Mouse (Mus musculus): ENCODE data around the gene Fmo5. TPM values are rescaled to one million over a fixed set of nuclear protein-coding genes. Genes with fewer than 3 reads are reported as not detected.

Gene Fmo5
- polyA plus RNA-seq, 1 experiment from 2014 or later, result 0.57 TPM

DNA sequence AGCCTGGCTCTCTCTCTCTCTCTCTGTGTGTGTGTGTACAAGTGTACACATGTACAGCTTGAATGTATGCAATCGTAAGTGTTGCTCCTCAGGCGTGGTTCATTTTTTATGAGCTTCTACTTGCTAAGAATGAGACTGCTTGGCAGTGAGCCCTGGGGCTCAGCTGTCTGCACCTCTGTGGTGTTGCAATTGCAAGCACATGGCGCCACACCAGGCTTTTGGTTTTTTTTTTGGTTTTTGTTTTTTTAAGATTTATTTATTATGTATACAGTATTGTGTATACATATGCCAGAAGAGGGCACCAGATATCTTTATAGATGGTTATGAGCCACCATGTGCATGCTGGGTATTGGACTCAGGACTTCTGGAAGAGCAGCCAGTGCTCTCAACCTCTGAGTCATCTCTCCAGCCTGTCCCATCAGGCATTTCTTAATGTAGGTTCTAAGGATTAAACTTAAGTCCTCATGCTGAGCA lies 5.7 kb downstream of the Fmo5 start:
- H3K4me1 ChIP-seq (replicated peaks), result peaks cover 3% of the 10 kb centered on the region; the same call in 1 of the 2 replicates
- no peak overlapping the region for H3K4me3 ChIP-seq
- no peaks in the 10 kb centered on the region for H3K27me3 ChIP-seq
- no peak overlapping the region for H3K9ac ChIP-seq
- H3K36me3 ChIP-seq, result no peaks in the 10 kb centered on the region
- no peaks in the 10 kb centered on the region for H3K9me3 ChIP-seq
- ATAC-seq (ENCODE audit: low FRiP score), result no peak
- no peak overlapping the region for H3K27ac ChIP-seq
- WGBS, result 80% methylated on average over 3 of the region's 3 CpGs
- H3K4me2 ChIP-seq, result no peak overlapping the region

DNA sequence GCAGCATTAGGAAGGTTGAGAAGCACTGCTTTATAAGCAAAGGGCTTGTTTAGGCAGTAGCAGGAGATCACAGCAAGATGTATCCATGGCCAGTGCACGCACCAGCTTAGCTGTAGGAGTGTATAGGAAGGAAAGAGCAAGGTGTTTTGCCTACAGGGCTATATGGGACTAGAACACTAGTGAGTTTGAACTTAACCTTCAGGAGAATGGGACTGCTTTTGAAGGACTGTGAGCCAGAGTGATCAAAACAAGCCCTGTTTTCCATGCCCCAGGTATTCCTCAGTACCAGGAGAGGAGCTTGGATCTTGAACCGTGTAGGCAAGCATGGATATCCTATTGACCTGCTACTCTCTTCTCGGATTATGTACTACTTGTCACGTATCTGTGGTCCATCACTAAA lies 12.8 kb downstream of the Fmo5 start:
- peaks cover 3% of the 10 kb centered on the region; the same call in 1 of the 2 replicates for H3K4me1 ChIP-seq (replicated peaks)
- no peak for ATAC-seq (ENCODE audit: low FRiP score)
- H3K9me3 ChIP-seq, result no peaks in the 10 kb centered on the region
- no peaks in the 10 kb centered on the region for H3K27me3 ChIP-seq
- H3K4me3 ChIP-seq, result no peak overlapping the region
- H3K36me3 ChIP-seq, result no peaks in the 10 kb centered on the region
- no peak overlapping the region for H3K27ac ChIP-seq
- H3K9ac ChIP-seq, result no peak overlapping the region
- WGBS, result 93% methylated on average over 4 of the region's 4 CpGs
- no peak overlapping the region for H3K4me2 ChIP-seq

DNA sequence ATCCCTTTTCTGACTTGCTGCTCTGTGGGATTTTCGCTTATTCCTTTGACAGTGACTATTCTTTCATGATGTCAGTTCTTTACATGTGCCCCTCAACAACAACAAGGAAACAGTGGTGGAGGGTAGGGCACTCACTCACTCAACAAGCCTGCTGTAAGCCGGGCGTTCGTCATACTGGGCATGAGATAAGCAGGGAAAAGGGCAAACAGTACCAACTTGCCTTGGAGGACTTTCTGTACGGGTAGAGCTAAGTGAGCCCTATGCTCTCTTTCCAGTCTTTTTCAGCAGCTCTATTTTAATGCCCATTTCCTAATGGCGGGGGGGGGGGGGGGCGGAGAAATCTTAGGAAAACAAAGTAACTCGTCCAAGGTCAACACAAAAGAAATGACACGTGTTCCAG lies 13.4 kb downstream of the Fmo5 start:
- WGBS, result 87% methylated on average over 9 of the region's 9 CpGs
- no peaks in the 10 kb centered on the region for H3K27me3 ChIP-seq
- H3K36me3 ChIP-seq, result no peaks in the 10 kb centered on the region
- no peak overlapping the region for H3K4me3 ChIP-seq
- no peak overlapping the region for H3K27ac ChIP-seq
- no peaks in the 10 kb centered on the region for H3K9me3 ChIP-seq
- H3K4me1 ChIP-seq (replicated peaks), result peaks cover 3% of the 10 kb centered on the region; the same call in 1 of the 2 replicates
- no peak for ATAC-seq (ENCODE audit: low FRiP score)
- no peak overlapping the region for H3K4me2 ChIP-seq
- H3K9ac ChIP-seq, result no peak overlapping the region

DNA sequence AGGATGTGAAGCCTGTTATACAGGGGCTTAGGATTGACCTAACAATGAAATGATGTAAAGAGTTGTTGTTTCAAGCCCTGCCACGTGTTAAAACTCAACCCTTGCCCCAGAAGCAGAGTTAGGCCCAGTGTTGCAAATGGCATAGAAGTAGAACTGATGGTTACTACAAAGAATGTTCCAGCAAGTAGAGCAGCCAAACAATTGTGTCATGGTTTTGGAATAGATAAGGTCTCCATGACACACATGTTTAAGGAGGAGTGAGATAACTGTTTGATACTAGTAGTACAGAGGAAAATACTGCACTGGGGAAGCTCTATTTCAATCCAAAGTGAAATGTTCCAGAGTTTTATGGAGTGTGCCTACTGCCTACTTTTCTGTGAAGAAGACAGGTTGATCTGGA lies 19.9 kb downstream of the Fmo5 start:
- Histone ChIP-seq H3K27ac (no peak overlapping the region), H3K4me3 (no peak overlapping the region), H3K27me3 (no peaks in the 10 kb centered on the region), H3K9me3 (no peaks in the 10 kb centered on the region), H3K4me1 (replicated peaks) (no peaks in the 10 kb centered on the region), H3K4me2 (no peak overlapping the region), H3K36me3 (no peaks in the 10 kb centered on the region), H3K9ac (no peak overlapping the region)
- no peak for ATAC-seq (ENCODE audit: low FRiP score)
- WGBS, result 44% methylated on average over 1 of the region's 1 CpGs

DNA sequence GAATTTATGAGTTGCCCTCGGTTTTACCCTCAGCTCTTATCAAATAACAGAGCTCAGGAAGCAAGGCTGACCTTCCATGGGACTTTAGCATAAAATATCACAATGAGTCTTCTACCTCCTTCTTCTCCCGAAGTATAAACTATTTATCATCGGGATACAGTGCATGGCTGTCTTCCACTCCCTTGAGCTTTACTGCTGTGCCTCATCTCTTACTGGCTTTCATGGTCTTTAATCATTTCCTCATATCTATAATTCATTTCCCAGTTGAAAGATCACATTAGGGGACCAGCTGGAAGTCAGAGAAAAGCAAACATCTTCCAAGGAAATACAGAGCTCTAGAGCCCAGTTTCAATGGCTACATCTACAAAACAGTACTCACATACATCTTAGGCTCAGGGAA lies 20.4 kb downstream of the Fmo5 start:
- H3K4me3 ChIP-seq, result no peak overlapping the region
- H3K4me1 ChIP-seq (replicated peaks), result no peaks in the 10 kb centered on the region
- no peak overlapping the region for H3K27ac ChIP-seq
- no peak overlapping the region for H3K9ac ChIP-seq
- no peak for ATAC-seq (ENCODE audit: low FRiP score)
- H3K36me3 ChIP-seq, result no peaks in the 10 kb centered on the region
- H3K27me3 ChIP-seq, result no peaks in the 10 kb centered on the region
- H3K4me2 ChIP-seq, result no peak overlapping the region
- no peaks in the 10 kb centered on the region for H3K9me3 ChIP-seq
- WGBS, result 85% methylated on average over 3 of the region's 3 CpGs

DNA sequence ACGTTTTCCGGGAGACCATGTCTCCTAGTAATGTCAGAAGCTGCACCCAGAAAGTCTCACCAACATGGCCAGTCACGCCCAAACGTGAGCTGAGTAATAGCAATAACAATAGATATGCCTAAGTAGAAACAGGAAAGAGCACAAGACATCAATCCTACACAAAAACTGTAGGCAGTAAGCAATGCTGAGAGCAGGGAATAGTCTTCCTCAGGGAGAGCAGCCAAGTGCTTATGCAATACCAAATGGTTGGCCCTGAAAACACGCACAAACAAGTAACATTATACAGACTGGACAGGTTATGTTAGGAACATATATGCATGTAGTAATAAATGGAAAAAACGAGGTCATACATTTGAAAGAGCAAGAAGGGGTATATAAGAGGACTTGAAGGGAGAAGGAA lies 20.9 kb downstream of the Fmo5 start:
- Histone ChIP-seq H3K27ac (no peak overlapping the region), H3K4me1 (replicated peaks) (no peaks in the 10 kb centered on the region), H3K4me3 (no peak overlapping the region), H3K27me3 (no peaks in the 10 kb centered on the region), H3K4me2 (no peak overlapping the region), H3K36me3 (no peaks in the 10 kb centered on the region), H3K9ac (no peak overlapping the region), H3K9me3 (no peaks in the 10 kb centered on the region)
- ATAC-seq (ENCODE audit: low FRiP score), result no peak
- 81% methylated on average over 6 of the region's 6 CpGs for WGBS

DNA sequence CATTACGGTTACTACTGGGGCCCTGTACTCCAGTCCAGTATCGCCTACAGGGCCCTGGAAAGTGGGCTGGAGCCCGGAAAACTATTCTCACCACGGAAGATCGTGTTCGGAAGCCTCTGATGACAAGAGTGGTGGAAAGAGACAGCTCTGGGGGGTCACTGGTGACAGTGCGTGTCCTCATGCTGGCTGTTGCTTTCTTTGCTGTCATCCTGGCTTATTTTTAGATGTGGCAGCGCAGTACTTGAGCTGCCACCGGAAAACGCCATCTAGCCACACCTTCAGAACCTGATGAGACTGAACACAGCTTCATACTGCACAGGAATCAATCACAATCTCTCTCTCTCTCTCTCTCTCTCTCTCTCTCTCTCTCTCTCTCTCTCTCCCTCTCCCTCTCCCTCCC lies 23.0 kb downstream of the Fmo5 start:
- Histone ChIP-seq H3K27me3 (no peaks in the 10 kb centered on the region), H3K4me1 (replicated peaks) (no peaks in the 10 kb centered on the region), H3K36me3 (no peaks in the 10 kb centered on the region), H3K4me2 (no peak overlapping the region), H3K9ac (no peak overlapping the region), H3K27ac (no peak overlapping the region), H3K4me3 (no peak overlapping the region), H3K9me3 (no peaks in the 10 kb centered on the region)
- WGBS, result 82% methylated on average over 10 of the region's 10 CpGs
- no peak for ATAC-seq (ENCODE audit: low FRiP score)

DNA sequence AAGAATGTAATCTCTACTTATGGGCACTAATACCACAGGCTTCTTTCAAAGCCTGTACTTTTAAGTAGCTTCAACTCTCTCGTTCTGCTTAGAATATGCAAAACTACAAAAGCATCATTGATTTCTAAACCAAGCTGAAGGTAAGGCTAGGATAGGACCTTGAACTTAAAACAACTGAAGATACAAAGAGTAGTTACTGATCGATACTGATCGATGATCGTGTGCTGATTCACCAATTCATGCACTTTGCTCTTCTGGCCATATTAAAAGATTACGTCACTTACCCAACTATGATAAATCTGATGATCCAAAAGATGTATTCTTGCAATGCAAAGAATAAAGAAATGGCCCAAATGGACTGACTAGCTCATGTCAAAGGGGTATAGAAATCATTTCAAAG lies 25.2 kb downstream of the Fmo5 start:
- no peak overlapping the region for H3K9ac ChIP-seq
- ATAC-seq (ENCODE audit: low FRiP score), result no peak
- H3K27me3 ChIP-seq, result no peaks in the 10 kb centered on the region
- H3K4me3 ChIP-seq, result no peak overlapping the region
- H3K27ac ChIP-seq, result no peak overlapping the region
- H3K36me3 ChIP-seq, result no peaks in the 10 kb centered on the region
- H3K4me1 ChIP-seq (replicated peaks), result peaks cover 4% of the 10 kb centered on the region
- no peaks in the 10 kb centered on the region for H3K9me3 ChIP-seq
- no peak overlapping the region for H3K4me2 ChIP-seq
- WGBS, result 94% methylated on average over 5 of the region's 5 CpGs

DNA sequence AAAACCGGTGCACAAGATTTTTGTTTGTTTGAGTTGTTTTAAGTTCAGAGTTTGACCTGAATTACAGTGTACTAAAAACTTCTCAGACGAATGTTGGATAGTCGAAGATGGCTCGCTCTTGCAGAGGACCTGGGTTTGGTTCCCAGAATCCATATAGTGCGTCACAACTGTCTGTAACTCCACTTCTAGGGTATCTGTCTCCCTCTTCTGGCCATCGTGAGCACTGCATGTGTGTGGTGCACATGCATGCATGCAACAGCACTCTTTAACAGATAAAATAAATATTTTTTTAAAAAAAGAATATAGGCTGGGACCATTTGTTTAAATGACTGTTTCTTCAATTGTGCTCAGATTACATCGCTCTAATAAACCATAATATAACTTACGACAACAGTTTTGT lies 26.3 kb downstream of the Fmo5 start:
- Histone ChIP-seq H3K4me2 (no peak overlapping the region), H3K9me3 (no peaks in the 10 kb centered on the region), H3K9ac (no peak overlapping the region), H3K36me3 (no peaks in the 10 kb centered on the region), H3K27ac (no peak overlapping the region), H3K4me3 (no peak overlapping the region), H3K27me3 (no peaks in the 10 kb centered on the region), H3K4me1 (replicated peaks) (peaks cover 13% of the 10 kb centered on the region)
- WGBS, result 86% methylated on average over 8 of the region's 8 CpGs
- no peak for ATAC-seq (ENCODE audit: low FRiP score)

DNA sequence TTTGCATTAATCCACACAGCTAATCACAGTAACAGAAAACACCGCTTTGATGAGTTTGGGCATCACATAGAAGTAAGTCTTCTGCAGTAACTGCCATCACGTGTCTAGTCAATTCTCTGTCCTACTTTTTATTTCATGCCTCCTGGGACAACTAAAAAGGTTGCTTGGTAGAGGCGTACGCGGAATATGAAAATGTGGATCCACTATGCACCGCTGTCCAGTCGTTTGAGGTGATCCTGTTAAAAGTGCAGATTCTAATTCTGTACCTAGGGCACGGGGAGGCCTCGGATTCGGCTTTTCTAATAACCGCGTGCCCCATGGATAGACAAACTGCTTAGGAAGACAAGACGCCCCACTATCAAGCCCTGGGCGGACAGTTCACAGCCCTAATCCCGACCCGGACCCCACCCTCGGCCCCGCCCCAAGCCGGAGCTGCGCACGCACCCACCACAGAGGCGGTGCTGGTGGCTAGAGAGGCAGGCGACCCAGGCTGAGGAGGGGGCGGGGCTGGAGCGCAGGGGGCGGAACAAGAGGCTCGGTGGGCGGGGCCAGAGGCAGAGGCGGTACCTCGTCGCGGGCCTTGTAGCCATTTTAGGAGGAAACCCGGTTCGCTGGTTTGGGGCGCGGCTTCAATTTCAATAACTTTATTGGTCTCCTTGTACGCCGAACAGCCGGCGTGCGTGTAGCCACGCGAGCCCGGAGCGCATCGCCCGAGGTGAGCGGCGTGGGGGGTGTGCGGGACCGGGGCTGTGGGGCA lies 29.2 kb downstream of the Fmo5 start, which contains the start of gene Prkab2:
Prkab2 (plus strand) TSS at position 539 of the 757 bp plus-strand sequence.
- H3K27me3 ChIP-seq, result no peaks in the 10 kb centered on the region
- H3K4me2 ChIP-seq, result peak within 1 kb of the TSS; percentile 81
- H3K27ac ChIP-seq, result peak within 1 kb of the TSS; percentile 56
- 3% methylated on average over 46 of the region's 51 CpGs for WGBS
- H3K36me3 ChIP-seq, result peaks cover 8% of the 10 kb centered on the region
- peak within 1 kb of the TSS; percentile 83 for H3K9ac ChIP-seq
- peak; percentile 95 for ATAC-seq (ENCODE audit: low FRiP score)
- H3K9me3 ChIP-seq, result no peaks in the 10 kb centered on the region
- peak within 1 kb of the TSS; percentile 84 for H3K4me3 ChIP-seq
- peaks cover 14% of the 10 kb centered on the region for H3K4me1 ChIP-seq (replicated peaks)

DNA sequence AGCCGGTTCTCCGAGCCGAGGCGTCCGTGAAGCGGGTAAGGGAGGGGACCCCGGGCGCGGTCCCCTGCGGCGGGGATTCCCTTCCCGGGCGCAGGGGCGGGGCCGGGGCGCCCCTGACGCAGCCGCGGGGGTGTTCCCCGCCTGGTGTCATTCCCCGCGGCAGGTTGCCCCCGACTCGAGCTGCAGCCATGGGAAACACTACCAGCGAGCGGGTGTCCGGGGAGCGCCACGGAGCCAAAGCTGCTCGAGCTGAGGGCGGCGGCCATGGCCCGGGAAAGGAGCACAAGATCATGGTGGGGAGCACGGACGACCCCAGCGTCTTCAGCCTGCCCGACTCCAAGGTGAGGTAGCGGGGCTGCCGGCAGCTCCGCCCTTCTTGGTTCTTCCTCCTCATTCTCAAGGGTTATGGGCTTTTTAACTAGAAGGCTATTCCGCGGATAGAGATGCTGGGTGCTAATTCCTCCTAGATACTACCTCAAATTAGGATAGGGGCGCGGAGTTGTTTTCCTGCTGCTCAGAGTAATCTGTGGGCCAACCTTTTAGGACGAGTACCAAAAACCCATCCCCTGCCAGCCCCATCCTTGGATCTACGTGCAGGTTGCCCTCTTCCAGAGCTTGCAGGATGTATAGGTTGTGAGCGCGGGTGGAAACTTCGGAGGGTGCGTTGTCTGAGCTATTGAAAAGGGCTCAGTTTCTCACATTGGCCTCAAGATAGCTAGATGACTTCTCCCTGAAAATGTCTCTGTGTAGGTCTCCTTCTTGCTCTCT lies 30.0 kb downstream of the Fmo5 start:
- Histone ChIP-seq H3K36me3 (peaks cover 14% of the 10 kb centered on the region), H3K4me1 (replicated peaks) (peaks cover 14% of the 10 kb centered on the region), H3K27ac (peak overlapping the region; percentile 56), H3K4me2 (peak overlapping the region; percentile 81), H3K9me3 (no peaks in the 10 kb centered on the region), H3K4me3 (peak overlapping the region; percentile 84), H3K27me3 (no peaks in the 10 kb centered on the region), H3K9ac (peak overlapping the region; percentile 83)
- peak; percentile 80; the same call in 1 of the 2 replicates for ATAC-seq (ENCODE audit: low FRiP score)
- WGBS, result 1% methylated on average over 47 of the region's 50 CpGs

DNA sequence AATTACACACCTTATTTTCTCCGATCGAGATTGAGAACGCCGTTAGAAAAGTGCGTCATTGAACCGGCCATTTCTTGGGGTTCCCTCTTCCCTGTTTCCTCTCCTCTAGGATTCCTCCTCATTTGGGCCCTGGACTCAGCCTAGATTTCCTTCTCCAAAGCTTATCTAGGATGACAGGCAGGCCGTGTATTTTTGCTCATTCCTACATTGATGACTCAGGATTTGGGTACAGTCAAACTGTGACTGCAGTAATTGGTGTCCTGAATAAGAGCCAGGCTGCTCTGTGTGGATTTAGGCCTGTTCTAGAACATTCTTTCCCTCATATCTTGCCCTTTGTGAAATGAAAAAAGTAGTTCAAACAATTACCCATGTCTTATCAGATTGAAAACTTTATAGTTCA lies 31.1 kb downstream of the Fmo5 start:
- Histone ChIP-seq H3K4me1 (replicated peaks) (peaks cover 14% of the 10 kb centered on the region), H3K27ac (no peak overlapping the region), H3K9ac (no peak overlapping the region), H3K27me3 (no peaks in the 10 kb centered on the region), H3K4me2 (peak overlapping the region; percentile 81), H3K4me3 (0 out of 2 replicates have a peak overlapping the region, but pooled peaks have one; percentile 84), H3K36me3 (peaks cover 25% of the 10 kb centered on the region), H3K9me3 (no peaks in the 10 kb centered on the region)
- no peak for ATAC-seq (ENCODE audit: low FRiP score)
- WGBS, result 76% methylated on average over 7 of the region's 7 CpGs

Data from hindbrain, embryonic 13.5 days (tissue).